Mouse (Mus musculus): Measurements from ENCODE around the gene Vsig2. TPM values are rescaled to one million over a fixed set of nuclear protein-coding genes. Genes with fewer than 3 reads are reported as not detected.

The Vsig2 gene
- polyA plus RNA-seq, 1 experiment from 2014 or later: 3.0 TPM

GRCm38 (mm10) chr9:37554279-37554678, 15.2 kb downstream of the Vsig2 start:
- no peak for ATAC-seq
- Histone ChIP-seq H3K4me1 (replicated peaks) (peaks cover 13% of the 10 kb centered on the region), H3K4me3 (replicated peaks) (no peak overlapping the region), H3K4me2 (replicated peaks) (no peak overlapping the region), H3K27me3 (replicated peaks) (peaks cover 34% of the 10 kb centered on the region), H3K9ac (no peak overlapping the region), H3K9me3 (no peaks in the 10 kb centered on the region), H3K36me3 (no peaks in the 10 kb centered on the region), H3K27ac (no peak overlapping the region)
- WGBS: 89% methylated on average over 1 of the region's 1 CpGs

DNA sequence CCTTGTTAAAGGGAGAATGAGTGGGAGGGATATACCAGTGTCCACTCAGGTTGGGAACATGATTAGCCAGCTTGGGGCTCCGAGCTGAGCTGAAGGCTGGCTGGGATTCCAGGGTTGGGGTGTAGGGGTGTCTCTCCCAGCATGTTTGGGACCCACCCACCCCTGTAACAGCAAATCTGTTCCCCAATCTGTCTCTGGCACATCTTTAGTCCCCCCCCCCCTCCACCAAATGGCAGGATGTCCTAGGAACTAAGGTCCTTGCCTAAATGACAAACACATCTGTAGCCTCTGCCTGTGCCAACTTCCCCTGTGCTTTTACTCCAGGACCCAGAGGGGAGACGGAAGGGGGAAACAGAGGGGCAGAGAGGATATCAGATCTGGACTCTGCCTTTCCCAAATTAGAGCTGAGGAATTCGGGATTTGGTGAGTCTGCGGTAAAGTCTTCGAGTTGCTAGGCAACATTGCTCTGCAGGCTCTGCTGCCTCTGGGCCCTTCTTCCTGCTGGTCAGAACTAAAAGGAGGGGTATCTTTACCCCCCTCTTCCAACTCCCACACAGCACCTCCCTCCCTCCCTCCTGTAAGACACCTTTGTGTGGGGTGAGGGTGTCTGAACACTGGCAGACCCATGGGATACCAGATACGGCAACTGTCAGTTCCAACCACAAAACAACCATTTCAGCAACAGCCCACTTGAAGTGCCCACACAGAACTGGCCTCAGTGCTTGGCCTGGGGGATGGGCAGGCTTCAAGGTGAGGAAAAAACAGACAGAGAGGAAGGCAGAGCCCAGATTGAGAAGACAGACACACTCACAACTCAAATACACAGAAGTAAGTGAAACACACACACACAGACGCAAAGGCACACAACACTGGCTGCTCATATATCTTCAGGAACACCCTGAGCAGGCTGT, 16.0 kb downstream of the Vsig2 start, which contains the start of gene Siae:
TSS of gene Siae (plus strand) at position 861 of the 911 bp plus-strand sequence.
- Histone ChIP-seq H3K9me3 (no peaks in the 10 kb centered on the region), H3K4me3 (replicated peaks) (no peak within 1 kb of the TSS), H3K36me3 (no peaks in the 10 kb centered on the region), H3K27ac (no peak within 1 kb of the TSS), H3K4me2 (replicated peaks) (no peak within 1 kb of the TSS), H3K27me3 (replicated peaks) (peaks cover 33% of the 10 kb centered on the region), H3K9ac (no peak within 1 kb of the TSS), H3K4me1 (replicated peaks) (peaks cover 13% of the 10 kb centered on the region)
- 29% methylated on average over 7 of the region's 7 CpGs for WGBS
- ATAC-seq: no peak

DNA sequence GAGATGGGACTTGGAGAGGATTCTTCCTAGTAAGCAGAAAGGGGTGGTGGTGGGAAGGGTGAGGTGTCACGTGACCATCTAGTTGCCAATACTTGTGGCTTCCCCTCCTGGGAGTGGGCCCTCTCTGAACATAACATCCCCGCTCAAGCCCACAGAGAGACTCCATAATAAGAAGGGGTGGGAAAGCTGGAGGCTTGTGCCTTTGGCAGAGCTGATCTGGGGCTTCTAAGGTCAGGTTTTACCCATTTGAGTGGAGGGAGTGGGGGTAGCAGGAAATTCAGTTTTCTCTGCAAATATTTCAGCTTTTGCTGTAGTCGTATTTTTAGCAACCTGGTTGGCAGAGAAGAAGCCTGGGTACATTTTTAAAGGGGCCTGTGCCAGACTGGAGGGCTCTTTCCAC, 17.3 kb downstream of the Vsig2 start:
- 68% methylated on average over 3 of the region's 3 CpGs for WGBS
- Histone ChIP-seq H3K4me1 (replicated peaks) (peaks cover 13% of the 10 kb centered on the region), H3K36me3 (no peaks in the 10 kb centered on the region), H3K9me3 (no peaks in the 10 kb centered on the region), H3K27ac (no peak overlapping the region), H3K4me3 (replicated peaks) (no peak overlapping the region), H3K9ac (no peak overlapping the region), H3K4me2 (replicated peaks) (no peak overlapping the region), H3K27me3 (replicated peaks) (peaks cover 23% of the 10 kb centered on the region)
- no peak for ATAC-seq

DNA sequence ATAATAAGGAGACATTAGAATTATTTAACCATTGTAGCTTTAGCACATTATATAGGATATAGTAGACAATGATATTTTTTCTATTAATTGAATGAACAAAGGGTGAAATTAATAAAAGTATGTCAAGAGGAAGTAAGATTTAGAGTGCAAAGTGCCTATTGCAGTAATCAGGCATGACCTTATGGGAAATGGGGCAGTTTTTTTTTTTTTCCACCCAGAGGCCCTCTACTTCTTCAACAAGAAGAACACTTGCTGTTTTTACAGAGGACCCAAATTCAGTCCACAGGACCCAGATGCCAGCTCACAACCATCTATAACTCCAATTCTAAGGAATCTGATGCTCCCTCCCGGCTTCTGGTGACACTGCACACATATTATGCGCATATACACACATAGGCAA, 21.6 kb downstream of the Vsig2 start:
- Histone ChIP-seq H3K4me2 (replicated peaks) (no peak overlapping the region), H3K4me1 (replicated peaks) (no peaks in the 10 kb centered on the region), H3K36me3 (no peaks in the 10 kb centered on the region), H3K9me3 (no peaks in the 10 kb centered on the region), H3K9ac (no peak overlapping the region), H3K4me3 (replicated peaks) (no peak overlapping the region), H3K27ac (no peak overlapping the region), H3K27me3 (replicated peaks) (no peaks in the 10 kb centered on the region)
- WGBS: 90% methylated on average over 2 of the region's 2 CpGs
- ATAC-seq: no peak

GRCm38 (mm10) chr9:37563805-37564204, 24.8 kb downstream of the Vsig2 start:
- Histone ChIP-seq H3K27me3 (replicated peaks) (no peaks in the 10 kb centered on the region; the same call in 1 of the 2 replicates), H3K36me3 (no peaks in the 10 kb centered on the region), H3K4me2 (replicated peaks) (no peak overlapping the region), H3K27ac (no peak overlapping the region), H3K9ac (no peak overlapping the region), H3K4me1 (replicated peaks) (peaks cover 7% of the 10 kb centered on the region; the same call in 1 of the 2 replicates), H3K4me3 (replicated peaks) (no peak overlapping the region), H3K9me3 (no peaks in the 10 kb centered on the region)
- WGBS: 38% methylated on average over 1 of the region's 1 CpGs
- ATAC-seq: no peak

DNA sequence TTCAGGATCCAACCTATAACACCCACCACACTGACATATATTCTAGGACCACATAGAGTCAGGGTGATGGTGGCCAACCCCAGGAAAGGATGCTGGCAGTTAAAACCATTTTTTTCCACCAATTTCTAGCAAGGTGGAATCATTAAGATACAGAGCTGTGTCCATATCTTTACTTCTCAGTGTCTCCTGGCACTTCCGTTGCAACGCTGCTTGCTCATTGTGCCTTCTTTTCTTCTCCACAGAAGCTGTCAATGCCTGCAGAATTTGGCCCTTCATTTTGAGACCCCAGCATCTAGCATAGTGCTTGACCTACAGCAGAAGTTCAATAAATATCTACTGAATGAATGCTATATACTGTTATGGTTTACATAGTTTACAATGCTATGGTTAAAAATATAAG, 28.0 kb downstream of the Vsig2 start:
- Histone ChIP-seq H3K4me2 (replicated peaks) (no peak overlapping the region), H3K9ac (no peak overlapping the region), H3K27me3 (replicated peaks) (no peaks in the 10 kb centered on the region; the same call in 1 of the 2 replicates), H3K27ac (no peak overlapping the region), H3K36me3 (no peaks in the 10 kb centered on the region), H3K9me3 (no peaks in the 10 kb centered on the region), H3K4me1 (replicated peaks) (peaks cover 7% of the 10 kb centered on the region; the same call in 1 of the 2 replicates), H3K4me3 (replicated peaks) (no peak overlapping the region)
- WGBS: 92% methylated on average over 2 of the region's 2 CpGs
- no peak for ATAC-seq

DNA sequence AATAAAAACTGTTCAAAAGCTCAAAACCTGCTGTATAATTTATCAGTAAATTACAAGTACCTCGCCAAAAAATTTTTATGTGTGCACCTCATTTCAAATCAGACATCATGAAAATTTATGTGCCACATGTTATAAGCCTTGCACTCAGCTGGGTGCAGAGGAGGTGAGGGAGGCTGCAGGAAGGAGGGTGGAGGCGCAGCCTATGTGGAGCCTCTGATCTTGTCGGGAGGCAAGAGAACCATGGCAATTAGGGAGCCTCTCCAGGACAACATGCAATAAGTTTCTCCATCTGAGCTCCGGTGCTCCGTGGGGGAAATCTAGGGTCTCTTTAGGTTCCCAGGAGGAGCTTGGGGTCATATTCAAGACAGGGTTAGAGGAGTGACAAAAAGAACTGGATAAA, 28.4 kb downstream of the Vsig2 start:
- no peak for ATAC-seq
- Histone ChIP-seq H3K4me3 (replicated peaks) (no peak overlapping the region), H3K4me2 (replicated peaks) (no peak overlapping the region), H3K27me3 (replicated peaks) (no peaks in the 10 kb centered on the region; the same call in 1 of the 2 replicates), H3K36me3 (no peaks in the 10 kb centered on the region), H3K27ac (no peak overlapping the region), H3K4me1 (replicated peaks) (peaks cover 7% of the 10 kb centered on the region; the same call in 1 of the 2 replicates), H3K9me3 (no peaks in the 10 kb centered on the region), H3K9ac (0 out of 2 replicates have a peak overlapping the region, but pooled peaks have one; percentile 10)
- WGBS: 50% methylated on average over 5 of the region's 5 CpGs

GRCm38 (mm10) chr9:37567892-37568604, 29.0 kb downstream of the Vsig2 start:
- WGBS: 26% methylated on average over 15 of the region's 15 CpGs
- H3K36me3 ChIP-seq: no peaks in the 10 kb centered on the region
- 0 out of 2 replicates have a peak overlapping the region, but pooled peaks have one; percentile 10 for H3K9ac ChIP-seq
- H3K4me3 ChIP-seq (replicated peaks): no peak overlapping the region
- peak; percentile 48 for ATAC-seq
- peaks cover 7% of the 10 kb centered on the region; the same call in 1 of the 2 replicates for H3K4me1 ChIP-seq (replicated peaks)
- no peaks in the 10 kb centered on the region; the same call in 1 of the 2 replicates for H3K27me3 ChIP-seq (replicated peaks)
- peak overlapping the region; percentile 36 for H3K4me2 ChIP-seq (replicated peaks)
- no peaks in the 10 kb centered on the region for H3K9me3 ChIP-seq
- no peak overlapping the region for H3K27ac ChIP-seq

DNA sequence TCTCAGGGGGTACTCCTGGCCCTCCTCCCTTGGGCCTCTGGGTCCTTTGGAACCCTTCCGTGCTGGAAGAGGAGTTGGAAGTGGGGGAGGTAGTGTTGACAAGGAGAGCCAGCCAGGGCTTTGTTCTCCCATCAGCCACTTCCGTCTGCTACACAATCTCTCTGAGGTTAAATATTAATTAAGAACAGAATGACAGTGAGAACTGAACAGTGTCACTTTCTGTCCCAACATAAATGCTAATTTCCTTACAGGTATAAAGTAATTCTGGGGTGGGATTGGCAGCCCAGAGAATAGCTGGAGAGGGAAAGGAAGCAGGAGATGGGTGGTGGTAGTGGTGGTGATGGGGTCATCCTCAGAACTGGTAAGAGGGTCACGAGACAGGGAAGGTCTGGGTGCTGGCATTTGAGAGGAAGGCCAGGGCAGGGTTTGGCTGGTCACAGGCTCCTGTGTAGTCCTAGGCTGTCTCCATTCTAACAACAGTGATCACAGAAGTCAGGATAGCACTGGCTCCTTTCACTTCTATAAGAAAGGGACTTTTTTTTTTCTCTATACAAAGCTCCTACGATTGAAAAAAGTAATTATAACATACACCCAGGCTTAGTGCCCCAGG, 29.7 kb downstream of the Vsig2 start:
- ATAC-seq: peak; percentile 84
- Histone ChIP-seq H3K4me2 (replicated peaks) (peak overlapping the region; percentile 36; the same call in 1 of the 2 replicates), H3K9ac (no peak overlapping the region), H3K36me3 (no peaks in the 10 kb centered on the region), H3K4me1 (replicated peaks) (peaks cover 7% of the 10 kb centered on the region; the same call in 1 of the 2 replicates), H3K27ac (no peak overlapping the region), H3K27me3 (replicated peaks) (no peaks in the 10 kb centered on the region; the same call in 1 of the 2 replicates), H3K4me3 (replicated peaks) (no peak overlapping the region), H3K9me3 (no peaks in the 10 kb centered on the region)
- 39% methylated on average over 4 of the region's 4 CpGs for WGBS

GRCm38 (mm10) chr9:37569231-37569835, 30.3 kb downstream of the Vsig2 start:
- 58% methylated on average over 2 of the region's 2 CpGs for WGBS
- Histone ChIP-seq H3K4me1 (replicated peaks) (peaks cover 7% of the 10 kb centered on the region; the same call in 1 of the 2 replicates), H3K4me2 (replicated peaks) (no peak overlapping the region), H3K9me3 (no peaks in the 10 kb centered on the region), H3K27ac (no peak overlapping the region), H3K4me3 (replicated peaks) (no peak overlapping the region), H3K36me3 (no peaks in the 10 kb centered on the region), H3K27me3 (replicated peaks) (no peaks in the 10 kb centered on the region; the same call in 1 of the 2 replicates), H3K9ac (no peak overlapping the region)
- ATAC-seq: peak; percentile 80

DNA sequence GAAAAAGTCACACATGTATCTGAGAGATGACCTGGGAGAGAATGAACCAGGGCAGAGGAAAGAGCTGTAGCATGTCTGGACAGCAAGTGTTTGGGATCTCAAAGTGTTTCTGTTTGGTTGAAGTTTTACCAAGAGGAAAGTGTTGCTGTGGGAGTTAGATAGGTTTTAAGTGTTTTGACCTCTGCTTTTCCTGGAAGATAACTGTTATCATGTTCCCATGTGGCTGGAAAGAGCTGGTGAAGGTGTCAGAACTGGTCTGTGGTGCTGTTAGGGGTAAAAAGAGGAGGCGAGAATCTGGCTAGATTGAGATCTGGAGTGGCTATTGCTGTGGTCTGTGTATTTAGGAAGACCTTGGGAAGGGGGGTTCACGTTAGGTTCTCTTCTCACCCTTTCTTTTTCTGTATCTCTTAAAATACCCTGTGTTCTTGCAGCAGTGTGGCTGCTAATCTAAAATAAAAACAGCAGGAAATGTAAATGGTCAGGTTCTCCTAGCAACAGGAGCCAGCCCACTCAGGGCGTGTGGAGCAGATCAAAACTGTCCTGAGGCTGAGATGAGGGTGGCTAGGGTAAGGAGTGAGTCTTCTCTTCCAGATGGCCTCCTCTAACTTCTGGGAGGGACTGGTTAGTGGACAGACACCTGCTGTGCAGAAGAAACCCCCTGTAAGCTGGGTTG, 33.3 kb downstream of the Vsig2 start:
- peaks cover 7% of the 10 kb centered on the region; the same call in 1 of the 2 replicates for H3K4me1 ChIP-seq (replicated peaks)
- no peak overlapping the region for H3K9ac ChIP-seq
- no peaks in the 10 kb centered on the region; the same call in 1 of the 2 replicates for H3K27me3 ChIP-seq (replicated peaks)
- no peak overlapping the region for H3K4me2 ChIP-seq (replicated peaks)
- H3K27ac ChIP-seq: no peak overlapping the region
- no peak for ATAC-seq
- no peaks in the 10 kb centered on the region for H3K9me3 ChIP-seq
- H3K36me3 ChIP-seq: no peaks in the 10 kb centered on the region
- 51% methylated on average over 3 of the region's 3 CpGs for WGBS
- H3K4me3 ChIP-seq (replicated peaks): no peak overlapping the region
